Mouse (Mus musculus) adrenal gland, adult 2 months (tissue): ENCODE measurements at regions not wholly inside any gene's neighbourhood (a gene's known extent, or its start where the extent isn't known, plus 50 kb on each side); places are given as distances from the start of the nearest gene placed in this dataset.

Experiments used
- DNase-seq: peaks from one replicate; pipeline ENCODE4 v3.0.0; 2021

DNA sequence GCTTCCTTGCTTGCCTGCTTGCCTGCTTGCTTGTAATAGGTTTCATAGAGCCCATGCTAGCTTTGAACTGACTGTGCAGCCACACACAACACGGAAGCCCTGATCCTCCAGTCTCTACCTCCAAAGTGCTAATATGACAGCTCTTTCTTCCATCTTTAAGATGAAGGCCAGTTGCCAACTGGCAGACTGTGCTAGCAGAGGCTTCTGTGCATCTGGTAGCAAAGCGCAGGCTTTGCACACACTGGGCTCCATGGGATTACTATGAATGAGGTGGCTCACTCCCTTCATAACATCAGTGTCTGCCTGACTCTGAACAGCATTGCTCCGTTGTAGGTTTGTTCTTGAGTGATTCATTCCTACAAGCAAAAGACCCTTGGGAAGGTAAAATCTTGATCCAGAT is 107.9 kb upstream of the Tmc3 start:
- no peak for DNase-seq

DNA sequence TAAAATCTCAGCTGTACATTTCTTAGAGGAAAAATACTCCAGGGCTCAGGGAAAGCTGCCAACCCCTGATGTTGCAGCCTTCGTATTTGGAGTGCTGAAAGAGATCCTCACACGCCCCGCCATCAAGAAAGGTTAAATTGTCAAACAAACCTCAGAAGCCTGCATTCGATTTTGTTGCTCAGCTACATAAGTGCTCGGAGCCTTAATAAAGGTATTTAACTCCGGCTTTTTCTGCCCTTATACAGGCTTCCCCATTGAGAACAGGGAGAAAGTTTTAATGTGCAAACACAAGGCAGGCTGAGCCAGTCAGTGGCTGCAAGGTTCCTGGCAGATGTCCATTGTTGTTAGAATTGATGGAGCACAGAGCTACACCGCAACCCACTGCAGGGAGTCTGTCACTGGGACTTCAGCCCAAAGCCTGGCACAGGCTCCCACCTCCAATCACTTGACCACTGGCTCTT is 107.0 kb upstream of the Tmc3 start:
- DNase-seq: peak; percentile 28

DNA sequence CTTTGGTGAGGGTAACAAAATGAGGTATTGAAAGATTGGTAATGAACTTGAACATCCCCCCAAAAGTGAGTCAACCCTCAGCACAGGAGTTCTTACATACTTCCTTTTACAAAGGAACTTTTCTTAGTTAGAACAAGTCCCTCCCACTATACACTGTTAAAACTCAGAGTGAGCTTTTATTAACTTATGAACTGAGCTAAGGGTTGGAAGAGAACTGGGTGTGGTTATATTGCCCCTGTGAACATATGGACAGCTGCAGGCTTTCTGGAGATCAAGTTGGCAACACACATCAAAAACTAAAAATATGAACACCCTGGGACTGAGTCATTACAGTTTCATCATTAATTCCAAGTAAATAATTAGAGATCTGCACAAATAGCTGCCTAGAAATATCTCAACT is 103.1 kb upstream of the Tmc3 start:
- no peak for DNase-seq

DNA sequence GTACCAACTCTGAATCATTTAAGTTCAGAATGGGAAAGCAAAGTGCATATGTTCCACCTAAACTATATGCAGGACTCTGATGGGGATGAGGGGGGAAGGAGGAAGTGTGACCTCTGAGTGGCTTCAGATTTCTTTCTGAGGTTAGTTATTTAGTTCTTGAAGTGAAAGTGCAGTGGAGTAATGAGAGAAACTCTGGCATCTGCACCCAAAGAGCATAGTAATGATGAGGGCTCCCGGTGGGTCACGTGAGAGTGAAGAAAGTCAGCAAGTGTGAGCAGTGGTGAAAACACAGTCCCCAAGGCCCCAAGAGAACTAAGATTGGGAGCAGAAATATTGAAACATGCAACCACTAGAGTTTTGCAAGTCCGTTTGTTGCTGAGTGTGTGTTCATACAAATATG is 102.5 kb upstream of the Tmc3 start:
- DNase-seq: no peak

DNA sequence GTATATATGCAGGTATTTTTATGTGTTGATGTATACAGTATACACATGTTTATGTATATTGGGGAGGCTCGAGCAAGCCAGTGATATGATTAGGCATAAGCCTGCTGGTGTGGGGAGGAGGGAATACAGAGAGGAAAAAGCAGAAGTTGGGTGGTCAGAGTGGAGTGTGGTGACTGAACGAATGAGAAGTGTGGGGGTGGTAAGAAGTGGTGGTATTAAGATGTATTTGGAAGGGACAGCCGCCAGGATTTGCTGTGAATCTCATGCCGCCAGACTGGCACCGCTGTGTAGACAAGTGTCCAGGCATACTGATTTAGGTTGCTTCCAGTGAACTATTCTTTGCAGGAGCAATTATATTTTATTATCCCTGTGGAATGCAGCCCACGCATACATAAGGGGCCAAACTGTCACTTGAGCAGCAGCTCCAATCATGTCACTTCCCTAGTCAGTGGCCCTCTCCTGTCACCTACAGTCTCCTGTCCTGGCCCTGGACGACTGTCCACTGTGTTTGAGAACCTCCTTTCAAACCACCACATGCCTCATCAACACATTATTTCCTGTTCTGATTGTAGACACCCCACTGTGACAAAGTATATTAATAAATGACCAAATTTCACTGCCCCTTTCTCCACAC is 101.9 kb upstream of the Tmc3 start:
- no peak for DNase-seq

DNA sequence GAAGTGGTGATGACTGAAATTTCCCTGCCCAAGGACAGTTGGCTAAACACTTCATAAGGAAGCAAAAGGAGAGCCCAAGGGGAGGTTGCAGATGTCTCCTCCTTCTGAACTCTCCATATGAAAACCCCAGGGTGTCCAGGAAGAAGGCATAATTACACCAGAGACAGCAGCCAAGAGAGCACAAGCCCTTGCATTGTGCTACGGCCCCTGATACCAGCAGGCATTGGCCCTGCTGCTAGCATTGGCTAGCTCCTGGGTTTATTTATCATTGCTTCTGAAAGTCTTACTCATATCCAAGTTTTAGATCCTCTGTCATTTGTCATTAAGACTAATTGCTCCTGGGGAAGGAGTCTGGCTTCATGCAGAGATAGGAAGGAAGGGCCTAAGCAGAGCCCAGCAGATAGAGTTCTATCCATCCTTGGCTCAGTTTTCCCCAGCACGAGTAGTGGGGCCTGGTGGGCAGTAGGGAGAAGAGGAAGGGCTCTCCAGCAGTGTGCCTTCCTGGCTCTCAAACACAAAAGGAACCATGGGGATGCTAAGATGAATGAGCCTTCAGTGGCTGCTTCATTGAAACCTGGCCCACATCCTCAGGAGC is 98.5 kb upstream of the Tmc3 start:
- DNase-seq: peak; percentile 23

DNA sequence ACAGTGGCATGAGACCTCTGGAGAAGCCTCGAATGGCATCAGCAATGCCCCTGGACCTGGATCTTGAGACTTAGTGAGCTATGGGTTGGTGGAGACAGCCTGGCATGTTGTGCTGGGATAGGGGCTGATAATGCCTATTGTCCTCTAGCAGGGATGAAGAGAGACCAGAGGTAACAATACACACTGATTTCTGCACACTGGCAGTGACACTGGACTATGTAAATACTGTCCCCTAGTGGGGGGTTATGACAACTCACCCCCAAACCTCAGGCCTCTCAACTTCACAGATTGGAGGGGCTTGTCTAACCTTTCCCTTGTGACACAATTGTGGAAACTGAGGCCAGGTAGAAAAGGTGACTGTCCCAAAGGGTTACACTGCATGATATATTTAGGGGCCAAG is 94.9 kb upstream of the Tmc3 start:
- DNase-seq: peak; percentile 6

DNA sequence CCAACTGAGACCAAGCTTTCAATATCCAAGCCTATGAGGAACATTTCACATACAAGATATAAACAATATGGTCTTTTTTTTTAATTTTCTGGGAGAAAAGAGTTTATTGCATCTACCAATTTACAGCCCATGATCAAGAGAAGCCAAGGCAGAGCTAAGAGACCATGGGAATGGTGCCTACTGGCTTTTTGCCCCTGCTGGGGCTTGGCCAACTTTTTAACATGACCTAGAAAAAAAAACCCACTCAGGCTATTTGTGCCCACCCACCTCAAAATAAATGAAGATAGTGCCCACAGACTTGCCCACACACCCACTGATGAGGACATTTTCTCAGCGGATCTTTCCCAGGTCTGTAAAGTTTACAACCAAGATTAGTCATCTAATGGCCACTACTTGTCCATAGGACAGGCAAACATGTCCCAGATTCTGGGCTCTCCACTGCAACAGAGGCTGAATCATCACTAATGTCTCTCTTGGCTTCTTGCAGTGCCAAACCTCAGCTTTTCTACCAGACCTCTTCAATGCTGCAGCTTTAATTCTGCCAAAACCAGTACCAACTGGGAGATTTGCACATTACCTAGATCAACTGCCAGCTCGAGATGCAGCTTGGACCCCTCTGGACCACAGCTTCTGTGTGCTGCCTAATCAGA is 79.6 kb upstream of the Tmc3 start:
- peak; percentile 29 for DNase-seq

DNA sequence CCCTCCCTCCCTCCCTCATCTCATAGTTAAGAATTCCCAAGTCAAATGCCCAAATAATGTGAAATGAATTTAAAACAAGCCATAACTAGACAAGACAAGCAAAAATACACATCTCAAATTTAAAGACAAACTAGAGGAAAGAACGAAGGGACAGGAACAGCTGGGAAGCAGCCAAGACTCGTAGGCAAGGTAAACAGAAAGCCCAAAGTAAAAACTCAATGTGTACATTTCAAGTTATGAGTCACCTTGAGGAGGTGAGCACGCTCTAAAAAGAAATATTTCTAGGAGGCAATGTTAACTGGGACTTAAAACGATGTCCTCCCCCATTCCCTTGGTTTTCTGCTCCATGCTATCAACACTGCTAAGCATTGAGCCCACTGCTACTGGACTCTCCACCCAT is 68.4 kb upstream of the Tmc3 start:
- no peak for DNase-seq

DNA sequence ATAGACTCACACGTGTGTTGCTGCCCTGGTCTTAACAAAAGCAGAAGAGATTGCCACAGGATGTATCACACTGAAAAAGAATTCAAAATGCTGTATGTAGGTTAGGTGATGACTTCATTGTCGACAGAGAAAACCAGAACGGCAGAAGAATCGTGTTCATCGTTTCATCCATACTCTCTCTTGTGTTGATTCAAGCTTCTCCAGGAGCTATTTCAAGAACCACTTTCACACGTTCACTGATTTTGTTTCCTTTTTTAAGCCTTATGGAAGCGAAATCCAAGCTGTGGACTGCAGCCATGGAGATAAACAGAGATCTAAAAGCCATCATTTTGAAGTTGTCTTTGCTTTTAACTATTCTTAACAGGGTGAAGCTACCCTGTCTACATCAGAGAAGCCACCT is 63.2 kb upstream of the Tmc3 start:
- DNase-seq: no peak
